Mouse (Mus musculus) MEL (cell line): ENCODE results near the gene Hpcal1. TPM values are rescaled to one million over a fixed set of nuclear protein-coding genes. Genes with fewer than 3 reads are reported as not detected.

ENCODE experiments used
- DNase-seq: peaks from one replicate; pipeline ENCODE4 v3.0.0; 2011; ENCODE audit warnings: low read depth, low spot score
- H3K27ac ChIP-seq: 2 replicates; pipeline ENCODE4 v1.5.1; 2012; ENCODE audit warnings: low read depth, mild to moderate bottlenecking, control low read depth, low read length, moderate library complexity; ENCODE audit not compliant: control insufficient read depth
- H3K27me3 ChIP-seq, 2 experiments: fragments of 150-350 bp in 1 of 2; sonication (generic) in 1 of 2; 2 replicates each; pipeline ENCODE4 v1.6.1; 2012; ENCODE audit warnings: low read length in 2 of 2, mild to moderate bottlenecking in 2 of 2, improper control_type of control experiment in 1 of 2, moderate library complexity in 1 of 2; ENCODE audit not compliant: insufficient read depth in 2 of 2, control insufficient read depth in 1 of 2
- H3K36me3 ChIP-seq, 2 experiments: 2 replicates each; pipeline ENCODE4 v1.6.1; 2012 to 2014; ENCODE audit warnings: low read length in 2 of 2, improper control_type of control experiment in 1 of 2, inconsistent platforms in 1 of 2, mild to moderate bottlenecking in 1 of 2; ENCODE audit not compliant: insufficient read depth in 2 of 2, control insufficient read depth in 1 of 2
- H3K4me1 ChIP-seq, 2 experiments: fragments of 150-350 bp in 1 of 2; sonication (generic) in 1 of 2; 2 replicates each; pipeline ENCODE4 v1.6.1; 2012; ENCODE audit warnings: low read length in 2 of 2, improper control_type of control experiment in 1 of 2, mild to moderate bottlenecking in 1 of 2; ENCODE audit not compliant: insufficient read depth in 2 of 2, control insufficient read depth in 1 of 2
- H3K4me3 ChIP-seq, 2 experiments: fragments of 150-350 bp in 1 of 2; sonication (generic) in 1 of 2; 2 replicates each; pipeline ENCODE4 v1.5.1; 2012; ENCODE audit warnings: low read depth in 2 of 2, low read length in 2 of 2, mild to moderate bottlenecking in 2 of 2, moderate library complexity in 2 of 2, control low read depth in 1 of 2, improper control_type of control experiment in 1 of 2; ENCODE audit not compliant: control insufficient read depth in 1 of 2, insufficient read depth in 1 of 2
- H3K79me2 ChIP-seq: 2 replicates; pipeline ENCODE4 v1.6.1; 2012; ENCODE audit warnings: mild to moderate bottlenecking, low read length, moderate library complexity; ENCODE audit not compliant: control insufficient read depth, poor library complexity, insufficient read depth
- H3K9ac ChIP-seq: 2 replicates; pipeline ENCODE4 v1.6.1; 2012; ENCODE audit warnings: low read depth, mild to moderate bottlenecking, control low read depth, low read length, moderate library complexity; ENCODE audit not compliant: control insufficient read depth, poor library complexity, severe bottlenecking
- H3K9me3 ChIP-seq: fragments of 150-350 bp; sonication (generic); replicated peaks from 2 replicates; pipeline ENCODE4 v1.6.1; 2012; ENCODE audit warnings: mild to moderate bottlenecking, low read length, improper control_type of control experiment, moderate library complexity; ENCODE audit not compliant: insufficient read depth
- BHLHE40 ChIP-seq: IDR thresholded peaks from 2 replicates; pipeline ENCODE4 v1.6.1; 2012; ENCODE audit warnings: low read depth, mild to moderate bottlenecking, inconsistent platforms, low read length, improper control_type of control experiment, borderline replicate concordance
- CHD2 ChIP-seq: IDR thresholded peaks from 2 replicates; pipeline ENCODE4 v1.6.1; 2011; ENCODE audit warnings: low read length, improper control_type of control experiment
- CTCF ChIP-seq, 3 experiments: IDR thresholded peaks in 2 of 3; conservative IDR thresholded peaks in 1 of 3; 2 replicates each; pipeline ENCODE4 v1.5.1; 2011 to 2012; ENCODE audit warnings: low read length in 3 of 3, low read depth in 2 of 3, mild to moderate bottlenecking in 2 of 3, improper control_type of control experiment in 1 of 3, inconsistent platforms in 1 of 3, mixed read lengths in 1 of 3, moderate library complexity in 1 of 3; ENCODE audit not compliant: control insufficient read depth in 1 of 3, insufficient read depth in 1 of 3, poor library complexity in 1 of 3, severe bottlenecking in 1 of 3
- E2F4 ChIP-seq: IDR thresholded peaks from 2 replicates; pipeline ENCODE4 v1.6.1; 2011; ENCODE audit warnings: low read depth, low read length, improper control_type of control experiment, borderline replicate concordance
- EP300 ChIP-seq, 2 experiments: IDR thresholded peaks; 2 replicates each; pipeline ENCODE4 v1.6.1; 2011; ENCODE audit warnings: improper control_type of control experiment in 2 of 2, low read length in 2 of 2, low read depth in 1 of 2, mild to moderate bottlenecking in 1 of 2
- ETS1 ChIP-seq: IDR thresholded peaks from 2 replicates; pipeline ENCODE4 v1.6.1; 2012; ENCODE audit warnings: low read depth, mild to moderate bottlenecking, inconsistent platforms, low read length, improper control_type of control experiment, moderate library complexity
- GABPA ChIP-seq: IDR thresholded peaks from 2 replicates; pipeline ENCODE4 v1.6.1; 2012; ENCODE audit warnings: low read depth, mild to moderate bottlenecking, inconsistent platforms, low read length, improper control_type of control experiment, moderate library complexity
- GATA1 ChIP-seq: IDR thresholded peaks from 2 replicates; pipeline ENCODE4 v1.6.1; 2011; ENCODE audit warnings: low read depth, low read length, improper control_type of control experiment
- JUND ChIP-seq: IDR thresholded peaks from 2 replicates; pipeline ENCODE4 v1.6.1; 2011; ENCODE audit warnings: low read depth, mild to moderate bottlenecking, improper control_type of control experiment, low read length
- KAT2A ChIP-seq: conservative IDR thresholded peaks from 2 replicates; pipeline ENCODE4 v1.6.1; 2012; ENCODE audit warnings: low read depth, low read length, improper control_type of control experiment, inconsistent platforms
- MXI1 ChIP-seq: IDR thresholded peaks from 2 replicates; pipeline ENCODE4 v1.6.1; 2011; ENCODE audit warnings: mild to moderate bottlenecking, low read depth, low read length, improper control_type of control experiment
- MYB ChIP-seq: IDR thresholded peaks from 2 replicates; pipeline ENCODE4 v1.6.1; 2011; ENCODE audit warnings: mild to moderate bottlenecking, low read depth, low read length, improper control_type of control experiment
- NELFE ChIP-seq: IDR thresholded peaks from 2 replicates; pipeline ENCODE4 v1.6.1; 2011; ENCODE audit warnings: low read depth, low read length, improper control_type of control experiment
- POLR2A ChIP-seq, 2 experiments: IDR thresholded peaks; 2 replicates each; pipeline ENCODE4 v1.6.1; 2011 to 2012; ENCODE audit warnings: low read length in 2 of 2, mild to moderate bottlenecking in 2 of 2, control low read depth in 1 of 2, improper control_type of control experiment in 1 of 2, low read depth in 1 of 2, moderate library complexity in 1 of 2; ENCODE audit not compliant: control insufficient read depth in 1 of 2, insufficient read depth in 1 of 2, poor library complexity in 1 of 2
- POLR2AphosphoS5 ChIP-seq: IDR thresholded peaks from 2 replicates; pipeline ENCODE4 v1.6.1; 2012; ENCODE audit warnings: low read depth, borderline replicate concordance, mild to moderate bottlenecking, inconsistent platforms, low read length, moderate library complexity, mixed read lengths
- RAD21 ChIP-seq: IDR thresholded peaks from 2 replicates; pipeline ENCODE4 v1.6.1; 2011; ENCODE audit warnings: mild to moderate bottlenecking, low read depth, low read length, improper control_type of control experiment
- SMC3 ChIP-seq: IDR thresholded peaks from 2 replicates; pipeline ENCODE4 v1.6.1; 2011; ENCODE audit warnings: low read depth, low read length, improper control_type of control experiment
- TAL1 ChIP-seq: IDR thresholded peaks from 2 replicates; pipeline ENCODE4 v1.6.1; 2012; ENCODE audit warnings: mild to moderate bottlenecking, inconsistent platforms, low read length, moderate library complexity, mixed read lengths
- TCF12 ChIP-seq: IDR thresholded peaks from 2 replicates; pipeline ENCODE4 v1.6.1; 2014; ENCODE audit warnings: low read depth, mild to moderate bottlenecking, inconsistent platforms, low read length, improper control_type of control experiment, moderate library complexity
- UBTF ChIP-seq: IDR thresholded peaks from 2 replicates; pipeline ENCODE4 v1.6.1; 2012; ENCODE audit warnings: low read depth, mild to moderate bottlenecking, inconsistent platforms, low read length, improper control_type of control experiment, moderate library complexity, borderline replicate concordance; ENCODE audit not compliant: insufficient read depth
- USF2 ChIP-seq, 2 experiments: IDR thresholded peaks; 2 replicates each; pipeline ENCODE4 v1.6.1; 2011 to 2012; ENCODE audit warnings: improper control_type of control experiment in 2 of 2, low read length in 2 of 2, borderline replicate concordance in 1 of 2, inconsistent platforms in 1 of 2, low read depth in 1 of 2, mild to moderate bottlenecking in 1 of 2; ENCODE audit not compliant: insufficient read depth in 1 of 2
- ZC3H11A ChIP-seq: IDR thresholded peaks from 2 replicates; pipeline ENCODE4 v1.6.1; 2012; ENCODE audit warnings: low read depth, mild to moderate bottlenecking, inconsistent platforms, low read length, improper control_type of control experiment
- polyA plus RNA-seq, 2 experiments: library from polyadenylated mRNA; stranded (reverse) in 1 of 2; unstranded in 1 of 2; fragments of >175 nt in 1 of 2; fragments of >200 nt in 1 of 2; gene quantifications; 2 replicates each; pipeline versions ENCODE4 v1.2.1 to v1.2.4; 2012; ENCODE audit warnings: low replicate concordance in 2 of 2, low read depth in 1 of 2; ENCODE audit not compliant: insufficient read length in 2 of 2, insufficient read depth in 1 of 2, missing spikeins in 1 of 2
- total RNA-seq: library from RNA; depleted of rRNA; stranded (reverse); fragments of 300-350 nt; gene quantifications from 2 replicates; pipeline ENCODE4 v1.2.3, GENCODE M21; 2012

The Hpcal1 gene
- total and polyA plus RNA-seq, 3 experiments, result 9.1 to 23.0 TPM; not detected in 1

DNA sequence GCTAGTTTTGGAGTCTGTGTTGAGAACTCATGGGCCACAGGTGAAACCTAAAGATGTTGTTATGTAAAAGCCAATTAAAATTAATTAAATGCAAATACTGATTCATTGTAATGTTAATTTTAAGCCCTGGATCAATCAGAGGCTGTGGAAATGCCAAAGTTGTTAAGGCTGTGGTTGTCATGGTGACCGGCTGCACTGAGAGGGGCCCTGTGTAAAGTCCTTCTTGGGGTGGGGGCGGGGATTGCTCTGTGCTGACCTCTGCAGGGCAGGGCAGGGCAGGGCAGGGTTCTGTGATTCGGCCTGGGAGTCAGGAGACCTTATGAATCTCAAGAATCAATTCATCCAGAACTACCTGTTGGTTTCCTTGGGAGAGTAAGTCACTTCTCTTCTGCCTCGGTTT is 18.8 kb downstream of the Hpcal1 start:
- Histone ChIP-seq H3K4me3 (no peak overlapping the region), H3K9me3 (no peaks in the 10 kb centered on the region), H3K27ac (no peak overlapping the region), H3K4me1 (peaks cover 0 to 7% of the 10 kb centered on the region in 2 experiments; a peak in 1 of 4 replicates), H3K9ac (no peak overlapping the region), H3K79me2 (no peaks in the 10 kb centered on the region; the same call in 1 of the 2 replicates), H3K36me3 (no peaks in the 10 kb centered on the region; a peak in 1 of 4 replicates), H3K27me3 (no peaks in the 10 kb centered on the region)
- TF ChIP-seq ETS1 (no peak), CTCF (IDR thresholded peaks at IDR 0.05 in 2 of 3, conservative IDR thresholded peaks at IDR 0.05 in 1 of 3; ENCODE audit: control insufficient read depth in 1 of 3, insufficient read depth in 1 of 3, low read depth in 2 of 3, low read length in 3 of 3, poor library complexity in 1 of 3, severe bottlenecking in 1 of 3) (peak in 1 of 3 experiments; percentile 45; a peak in 2 of 6 replicates), POLR2A (IDR thresholded peaks at IDR 0.05; ENCODE audit: control insufficient read depth in 1 of 2, insufficient read depth in 1 of 2, low read depth in 1 of 2, low read length in 2 of 2, poor library complexity in 1 of 2) (no peak), MXI1 (no peak), E2F4 (no peak), TCF12 (no peak)
- no peak for DNase-seq

DNA sequence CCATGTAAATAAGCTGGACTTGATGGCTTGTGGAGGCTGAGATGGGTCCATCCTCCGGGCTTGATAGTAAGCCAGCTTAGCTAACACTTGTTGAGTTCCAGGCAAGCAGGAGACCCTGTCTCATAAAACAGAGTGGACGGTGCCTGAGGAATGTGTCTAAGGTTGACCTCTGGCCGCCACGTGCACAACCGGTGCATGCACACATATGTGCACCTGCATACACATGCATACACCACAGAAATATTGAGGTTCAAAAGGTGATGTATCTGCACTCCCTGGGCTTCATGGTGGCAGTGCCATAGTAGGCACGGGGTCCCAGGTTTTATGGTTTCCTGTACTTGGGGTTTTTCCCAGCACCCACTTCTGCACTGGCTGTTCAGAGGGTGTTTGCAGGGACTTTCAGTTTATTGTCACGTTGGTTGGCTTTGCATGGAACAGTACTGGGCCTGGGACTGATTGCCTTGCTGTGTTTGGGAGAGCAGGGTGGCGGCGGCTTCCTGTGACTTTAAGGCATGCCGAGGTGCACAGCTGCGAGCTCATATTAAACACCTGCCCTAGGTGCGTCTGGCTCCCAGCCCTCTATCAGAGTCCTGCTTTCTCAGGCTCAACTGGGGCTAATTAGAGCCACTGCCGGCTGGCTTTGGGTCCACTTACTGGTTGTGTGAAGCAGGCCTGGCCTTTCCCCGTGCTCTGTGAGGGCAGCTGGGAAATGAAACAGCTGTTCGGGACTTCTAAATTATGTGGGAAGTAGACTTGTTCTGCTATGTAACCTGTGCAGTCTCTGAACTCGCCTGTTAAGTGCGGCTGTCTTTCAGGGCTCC is 19.5 kb downstream of the Hpcal1 start:
- H3K27ac ChIP-seq, result no peak overlapping the region
- H3K9ac ChIP-seq, result no peak overlapping the region
- no peak for DNase-seq
- no peak overlapping the region for H3K4me3 ChIP-seq
- TF ChIP-seq KAT2A, result no peak
- TF ChIP-seq MXI1, result no peak
- TF ChIP-seq USF2 (IDR thresholded peaks at IDR 0.05; ENCODE audit: borderline replicate concordance in 1 of 2, insufficient read depth in 1 of 2, low read depth in 1 of 2, low read length in 2 of 2), result no peak
- no peak for TF ChIP-seq NELFE
- TF ChIP-seq GATA1, result no peak
- no peak for TF ChIP-seq ZC3H11A
- no peak for TF ChIP-seq TAL1
- TF ChIP-seq CHD2, result no peak
- no peak for TF ChIP-seq SMC3
- no peak for TF ChIP-seq ETS1
- no peak for TF ChIP-seq RAD21
- TF ChIP-seq MYB, result no peak
- TF ChIP-seq UBTF, result no peak
- no peak for TF ChIP-seq BHLHE40
- no peak for TF ChIP-seq GABPA
- TF ChIP-seq CTCF (IDR thresholded peaks at IDR 0.05 in 2 of 3, conservative IDR thresholded peaks at IDR 0.05 in 1 of 3; ENCODE audit: control insufficient read depth in 1 of 3, insufficient read depth in 1 of 3, low read depth in 2 of 3, low read length in 3 of 3, poor library complexity in 1 of 3, severe bottlenecking in 1 of 3), result no peak
- no peak for TF ChIP-seq EP300 (IDR thresholded peaks at IDR 0.05; ENCODE audit: low read depth in 1 of 2, low read length in 2 of 2)
- TF ChIP-seq POLR2AphosphoS5, result no peak
- TF ChIP-seq JUND, result no peak
- H3K36me3 ChIP-seq, result peaks cover 0 to 3% of the 10 kb centered on the region in 2 experiments; a peak in 2 of 4 replicates
- no peaks in the 10 kb centered on the region for H3K27me3 ChIP-seq
- H3K9me3 ChIP-seq, result no peaks in the 10 kb centered on the region
- no peaks in the 10 kb centered on the region; the same call in 1 of the 2 replicates for H3K79me2 ChIP-seq
- peaks cover 0 to 14% of the 10 kb centered on the region in 2 experiments; a peak in 3 of 4 replicates for H3K4me1 ChIP-seq
